Mouse (Mus musculus) kidney, postnatal 4 days (tissue): ENCODE measurements at regions not wholly inside any gene's neighbourhood (a gene's known extent, or its start where the extent isn't known, plus 50 kb on each side); places are given as distances from the start of the nearest gene placed in this dataset.

ENCODE experiments used
- DNase-seq, 2 experiments: peaks; one replicate each; pipeline ENCODE4 v3.0.0; 2021; ENCODE audit warnings: mixed read lengths in 2 of 2

GRCm38 (mm10) chr3:42593792-42594433 is 851.5 kb downstream of the D3Ertd751e start:
- no peak for DNase-seq

- no peak for DNase-seq
These were observed 854.3 kb downstream of the D3Ertd751e start for GRCm38 (mm10) chr3:42596686-42597085.
